Mouse (Mus musculus): Measurements from ENCODE around the gene Abcb9. TPM values are rescaled to one million over a fixed set of nuclear protein-coding genes. Genes with fewer than 3 reads are reported as not detected.

Abcb9 gene
- total RNA-seq, 2 experiments from 2014 or later, result 13.8 to 23.4 TPM

DNA sequence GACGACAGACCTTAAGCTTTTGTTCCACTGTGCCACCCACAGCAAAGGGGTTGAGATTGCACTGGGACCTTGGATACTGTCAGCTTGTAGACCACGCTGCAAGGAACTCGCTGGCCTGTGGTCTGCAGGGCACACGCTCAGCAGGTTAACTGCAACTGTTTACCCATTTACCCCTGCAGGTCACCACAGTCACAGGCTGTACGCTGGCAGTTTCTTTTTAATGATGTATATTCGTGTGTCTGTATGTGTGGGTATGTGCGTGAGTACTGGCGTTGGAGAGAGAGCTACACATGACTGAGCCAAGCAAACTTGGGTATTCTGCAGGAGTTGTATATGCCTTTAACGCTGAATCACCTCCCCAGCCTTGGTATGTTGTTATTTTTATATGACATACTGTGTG lies 76.9 kb downstream of the Abcb9 start:
- ATAC-seq (replicated peaks; ENCODE audit: low FRiP score, poor library complexity, severe bottlenecking), result 0 out of 2 replicates have a peak, but pooled peaks have one; percentile 28

- ATAC-seq (replicated peaks; ENCODE audit: low FRiP score, poor library complexity, severe bottlenecking), result no peak
Measured at GRCm38 (mm10) chr5:124017941-124018340, 77.7 kb downstream of the Abcb9 start.

DNA sequence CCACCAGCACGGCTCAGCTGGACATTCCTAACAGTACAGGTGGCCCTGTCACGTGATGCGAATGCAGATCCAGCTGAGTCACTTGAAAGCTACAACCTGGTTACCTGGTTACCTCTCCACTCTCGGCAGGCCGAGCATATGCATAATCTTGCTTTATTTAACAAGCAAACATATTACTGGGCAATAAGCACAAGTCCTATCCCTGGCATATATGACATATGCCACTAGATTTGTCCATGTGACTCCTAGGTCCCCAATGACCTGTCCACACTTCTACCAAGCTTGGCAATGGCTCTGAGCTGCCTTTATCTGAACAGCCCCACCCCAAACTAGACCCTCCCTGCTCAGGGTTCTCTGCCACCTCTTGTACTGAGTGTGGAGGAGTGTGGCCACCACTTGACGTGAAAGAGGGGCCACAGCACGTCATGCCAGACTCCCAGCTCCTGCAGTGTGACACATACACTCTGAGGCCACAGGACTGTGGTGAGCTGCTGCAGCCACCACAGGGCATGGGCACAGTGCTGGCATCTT lies 79.2 kb downstream of the Abcb9 start:
- ATAC-seq (replicated peaks; ENCODE audit: low FRiP score, poor library complexity, severe bottlenecking), result no peak

- no peak for ATAC-seq (replicated peaks; ENCODE audit: low FRiP score, poor library complexity, severe bottlenecking)
Measured at GRCm38 (mm10) chr5:124015727-124016126, 79.9 kb downstream of the Abcb9 start.

DNA sequence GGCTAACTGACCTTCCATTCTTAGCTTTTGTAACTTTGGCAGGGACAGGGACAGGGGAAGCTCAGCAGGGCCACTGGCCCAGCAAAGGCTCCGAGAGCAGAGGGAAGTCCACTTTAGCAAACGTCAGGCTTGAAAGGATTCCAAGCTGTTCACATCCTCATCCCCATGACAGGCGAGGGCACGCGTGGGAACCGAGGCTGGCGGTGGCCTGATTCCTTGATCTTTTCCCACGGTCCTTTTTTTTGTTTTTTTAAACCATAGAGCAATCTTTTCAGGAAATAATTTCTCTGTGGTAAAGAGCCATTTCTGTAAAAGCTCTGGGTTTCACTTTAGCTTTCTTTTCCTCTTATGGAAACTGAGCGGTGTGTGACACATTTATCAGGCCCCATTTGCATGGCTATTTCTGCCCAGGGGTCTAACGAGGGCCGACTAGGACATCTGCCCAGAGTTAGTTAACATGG lies 80.8 kb downstream of the Abcb9 start:
- ATAC-seq (replicated peaks; ENCODE audit: low FRiP score, poor library complexity, severe bottlenecking), result no peak

- ATAC-seq (replicated peaks; ENCODE audit: low FRiP score, poor library complexity, severe bottlenecking), result no peak
Measured at GRCm38 (mm10) chr5:124014180-124014579, 81.4 kb downstream of the Abcb9 start.

- no peak for ATAC-seq (replicated peaks; ENCODE audit: low FRiP score, poor library complexity, severe bottlenecking)
Measured at GRCm38 (mm10) chr5:124013747-124014146, 81.9 kb downstream of the Abcb9 start.

- ATAC-seq (replicated peaks; ENCODE audit: low FRiP score, poor library complexity, severe bottlenecking), result no peak
Measured at GRCm38 (mm10) chr5:124012885-124013284, 82.7 kb downstream of the Abcb9 start.

DNA sequence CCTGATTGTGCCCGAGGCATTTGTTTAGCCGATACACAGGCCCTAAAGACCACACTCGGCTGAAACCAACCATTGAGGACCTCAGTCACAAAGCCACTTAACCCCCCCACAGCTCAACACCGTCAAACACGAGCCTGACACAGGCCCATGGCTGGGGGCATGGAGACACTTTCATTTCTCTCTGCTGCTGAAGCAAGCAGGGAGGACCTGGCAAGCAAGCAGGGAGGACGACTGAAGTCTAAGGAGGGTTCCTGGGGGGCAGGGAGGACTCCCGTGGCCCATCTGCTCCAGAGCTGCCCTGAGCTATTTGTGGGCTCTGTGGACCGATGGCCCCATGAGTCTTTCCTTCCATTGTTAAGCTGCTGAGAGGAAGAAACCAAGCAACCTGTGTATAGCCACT lies 83.7 kb downstream of the Abcb9 start:
- ATAC-seq (replicated peaks; ENCODE audit: low FRiP score, poor library complexity, severe bottlenecking), result no peak

Other genes starting within 250 kb of the Abcb9 start
- gene Hcar2, start 230.3 kb downstream of the Abcb9 start, total RNA-seq (2015; ENCODE audit: low replicate concordance), result 1.5 and 2.9 TPM in 2 replicates
- gene Hcar2, start 230.3 kb downstream of the Abcb9 start, total RNA-seq (2017; ENCODE audit: low replicate concordance), result 3.3 TPM in 1 of 2 replicates, not detected in the other
- gene Hcar1, start 215.8 kb downstream of the Abcb9 start, total RNA-seq (2015; ENCODE audit: low replicate concordance), result not detected in 2 replicates
- not detected in 2 replicates for gene Hcar1, start 215.8 kb downstream of the Abcb9 start, total RNA-seq (2017; ENCODE audit: low replicate concordance)
- 7.1 and 10.0 TPM in 2 replicates for gene Denr, start 188.6 kb downstream of the Abcb9 start, total RNA-seq (2015; ENCODE audit: low replicate concordance)
- gene Denr, start 188.6 kb downstream of the Abcb9 start, total RNA-seq (2017; ENCODE audit: low replicate concordance), result 11.2 and 13.9 TPM in 2 replicates
- not detected in 2 replicates for gene Gm43518, start 168.4 kb downstream of the Abcb9 start, total RNA-seq (2015; ENCODE audit: low replicate concordance)
- not detected in 2 replicates for gene Gm43518, start 168.4 kb downstream of the Abcb9 start, total RNA-seq (2017; ENCODE audit: low replicate concordance)
- gene Ccdc62, start 165.1 kb downstream of the Abcb9 start, total RNA-seq (2015; ENCODE audit: low replicate concordance), result 0.19 TPM in 1 of 2 replicates, not detected in the other
- 0.60 and 4.5 TPM in 2 replicates for gene Ccdc62, start 165.1 kb downstream of the Abcb9 start, total RNA-seq (2017; ENCODE audit: low replicate concordance)
- 1.9 and 5.2 TPM in 2 replicates for gene Hip1r, start 122.2 kb downstream of the Abcb9 start, total RNA-seq (2015; ENCODE audit: low replicate concordance)
- gene Hip1r, start 122.2 kb downstream of the Abcb9 start, total RNA-seq (2017; ENCODE audit: low replicate concordance), result 4.9 and 10.3 TPM in 2 replicates
- gene Vps37b, start 63.5 kb downstream of the Abcb9 start, total RNA-seq (2015; ENCODE audit: low replicate concordance), result 14.4 and 27.9 TPM in 2 replicates
- 6.8 and 7.9 TPM in 2 replicates for gene Vps37b, start 63.5 kb downstream of the Abcb9 start, total RNA-seq (2017; ENCODE audit: low replicate concordance)
- 4.8 and 6.9 TPM in 2 replicates for gene Ogfod2, start 16.5 kb upstream of the Abcb9 start, total RNA-seq (2015; ENCODE audit: low replicate concordance)
- gene Ogfod2, start 16.5 kb upstream of the Abcb9 start, total RNA-seq (2017; ENCODE audit: low replicate concordance), result 13.9 and 19.9 TPM in 2 replicates
- gene Arl6ip4, start 20.3 kb upstream of the Abcb9 start, total RNA-seq (2015; ENCODE audit: low replicate concordance), result 18.4 and 22.9 TPM in 2 replicates
- 12.2 and 65.1 TPM in 2 replicates for gene Arl6ip4, start 20.3 kb upstream of the Abcb9 start, total RNA-seq (2017; ENCODE audit: low replicate concordance)
- gene Pitpnm2, start 154.0 kb upstream of the Abcb9 start, total RNA-seq (2015; ENCODE audit: low replicate concordance), result 0.42 and 1.9 TPM in 2 replicates
- 0.28 and 1.0 TPM in 2 replicates for gene Pitpnm2, start 154.0 kb upstream of the Abcb9 start, total RNA-seq (2017; ENCODE audit: low replicate concordance)
- gene Mphosph9, start 232.2 kb upstream of the Abcb9 start, total RNA-seq (2015; ENCODE audit: low replicate concordance), result 3.1 and 14.4 TPM in 2 replicates
- gene Mphosph9, start 232.2 kb upstream of the Abcb9 start, total RNA-seq (2017; ENCODE audit: low replicate concordance), result 7.8 and 28.5 TPM in 2 replicates
- gene 2810006K23Rik, start 232.3 kb upstream of the Abcb9 start, total RNA-seq (2015; ENCODE audit: low replicate concordance), result 2.3 and 2.9 TPM in 2 replicates
- gene 2810006K23Rik, start 232.3 kb upstream of the Abcb9 start, total RNA-seq (2017; ENCODE audit: low replicate concordance), result 3.1 and 3.3 TPM in 2 replicates